Mouse (Mus musculus) forebrain, embryonic 14.5 days (tissue): ENCODE data around the gene Klhl25. TPM values are rescaled to one million over a fixed set of nuclear protein-coding genes. Genes with fewer than 3 reads are reported as not detected.
"Not testable (repeated sequence)": the region's sequence is repeated elsewhere in the genome, so short reads cannot be mapped to it uniquely, and the experiment has no call there.

Experiments used
- ATAC-seq: fragments of 200-750 bp; cut with Nextera tagmentation; 2 replicates; pipeline ENCODE4 v1.8.0; 2017; ENCODE audit warnings: mild to moderate bottlenecking, moderate library complexity
- DNase-seq: peaks from one replicate; pipeline ENCODE4 v3.0.0-alpha.2; 2015; ENCODE audit warnings: low spot score
- H3K27ac ChIP-seq: fragments of 300-500 bp; sonication (generic); 2 replicates; pipeline ENCODE4 v1.5.1; 2014; ENCODE audit warnings: low read depth, mild to moderate bottlenecking, control low read depth, low read length, moderate library complexity
- H3K27me3 ChIP-seq: fragments of 300-500 bp; sonication (generic); replicated peaks from 2 replicates; pipeline ENCODE4 v1.6.1; 2014; ENCODE audit warnings: low read length, control low read depth, mixed read lengths; ENCODE audit not compliant: control insufficient read depth, insufficient read depth
- H3K36me3 ChIP-seq: fragments of 300-500 bp; sonication (generic); 2 replicates; pipeline ENCODE4 v1.6.1; 2014; ENCODE audit warnings: low read length, control low read depth; ENCODE audit not compliant: control insufficient read depth, insufficient read depth
- H3K4me1 ChIP-seq: fragments of 300-500 bp; sonication (generic); 2 replicates; pipeline ENCODE4 v1.6.1; 2014; ENCODE audit warnings: antibody characterized with exemption, low read length, control low read depth; ENCODE audit not compliant: control insufficient read depth, insufficient read depth
- H3K4me2 ChIP-seq: fragments of 300-500 bp; sonication (generic); 2 replicates; pipeline ENCODE4 v1.6.1; 2014; ENCODE audit warnings: mild to moderate bottlenecking, control low read depth, low read length
- H3K4me3 ChIP-seq: fragments of 300-500 bp; sonication (generic); 2 replicates; pipeline ENCODE4 v1.5.1; 2014; ENCODE audit warnings: low read depth, low read length, control low read depth
- H3K9ac ChIP-seq: fragments of 300-500 bp; sonication (generic); 2 replicates; pipeline ENCODE4 v1.6.1; 2014; ENCODE audit warnings: mild to moderate bottlenecking, low read length, control low read depth, moderate library complexity
- H3K9me3 ChIP-seq: fragments of 300-500 bp; sonication (generic); replicated peaks from 2 replicates; pipeline ENCODE4 v1.6.1; 2016; ENCODE audit warnings: low read length, control low read depth, mixed read lengths; ENCODE audit not compliant: control insufficient read depth
- WGBS: fragments of 180-500 bp; shearing (Covaris S2); extraction: QIAGEN DNeasy Blood & Tissue Kit; methylation state at CpG from one replicate; pipeline ENCODE4 v1.1.7; 2014; 5-methylcytosine and 5-hydroxymethylcytosine counted together
- polyA plus RNA-seq: library from polyadenylated mRNA; unstranded; fragments of >200 nt; fragmentation: Nextera tagmentation; extraction: Ambion mirVana; gene quantifications from 2 replicates; pipeline ENCODE4 v1.2.1, GENCODE M21; 2014

Klhl25 gene
- polyA plus RNA-seq, 1 experiment from 2014 or later = 36.9 TPM

DNA sequence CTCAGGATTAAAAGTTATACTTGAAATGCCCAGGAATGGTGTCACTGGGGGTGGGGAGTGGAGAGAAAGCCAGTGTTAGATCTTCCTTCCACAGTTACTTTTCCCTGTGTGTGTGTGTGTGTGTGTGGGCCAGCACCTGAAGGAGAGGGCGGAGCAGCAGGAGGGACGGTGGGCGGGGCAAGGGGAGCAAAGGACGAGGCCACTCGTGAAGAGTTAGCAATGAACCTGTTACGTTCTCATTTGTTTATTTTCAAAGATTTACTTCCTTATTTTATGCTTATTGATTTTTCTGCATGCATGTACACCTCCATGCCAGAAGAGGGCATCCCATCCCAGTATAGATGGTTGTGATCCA, 14.3 kb downstream of the Klhl25 start:
- not testable (repeated sequence) for H3K9me3 ChIP-seq, H3K4me1 ChIP-seq, H3K9ac ChIP-seq, ATAC-seq, H3K4me2 ChIP-seq, DNase-seq, H3K27me3 ChIP-seq, H3K4me3 ChIP-seq, H3K27ac ChIP-seq
- peaks cover 29% of the 10 kb centered on the region for H3K36me3 ChIP-seq
- 92% methylated on average over 6 of the region's 6 CpGs for WGBS

DNA sequence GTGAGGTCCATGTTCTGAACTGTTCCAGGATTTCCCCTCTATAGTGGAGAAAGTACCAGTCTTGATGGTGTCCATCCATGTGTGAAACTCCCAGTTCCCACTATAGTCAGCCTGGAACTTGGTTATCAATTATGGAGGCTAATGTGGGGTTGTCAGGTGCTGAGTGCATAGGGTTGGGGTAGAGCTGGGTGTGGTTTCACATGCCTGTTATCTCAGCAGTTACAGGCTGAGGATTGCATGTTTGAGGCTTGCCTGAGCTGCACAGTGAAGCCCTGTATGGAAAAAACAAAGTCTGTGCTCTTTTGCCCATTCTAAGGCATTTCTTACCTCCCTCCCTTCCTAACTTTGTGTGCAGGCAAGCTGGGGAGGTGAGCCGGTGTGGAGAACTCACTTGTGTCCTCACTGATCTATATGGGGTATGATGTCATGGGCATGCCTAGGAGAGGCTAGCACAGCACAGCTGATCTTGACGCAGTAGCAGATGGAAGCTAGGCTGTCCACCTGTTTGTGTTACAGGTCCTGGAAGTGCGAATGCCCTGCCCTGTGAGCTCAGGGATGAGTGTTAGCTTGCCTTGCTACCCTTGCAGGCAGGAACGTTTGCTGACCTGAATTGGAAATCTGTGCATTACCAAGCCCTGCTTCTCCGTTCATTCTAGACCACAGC, 15.3 kb downstream of the Klhl25 start:
- DNase-seq, H3K9ac ChIP-seq, H3K27ac ChIP-seq, ATAC-seq, H3K27me3 ChIP-seq, H3K4me3 ChIP-seq, H3K4me1 ChIP-seq, H3K9me3 ChIP-seq, H3K4me2 ChIP-seq: not testable (repeated sequence)
- peaks cover 33% of the 10 kb centered on the region for H3K36me3 ChIP-seq
- WGBS = 88% methylated on average over 5 of the region's 5 CpGs

- DNase-seq (no peak), ATAC-seq (no peak)
- Histone ChIP-seq H3K9ac (no peak overlapping the region), H3K4me2 (no peak overlapping the region), H3K9me3 (no peaks in the 10 kb centered on the region), H3K4me3 (no peak overlapping the region), H3K4me1 (no peaks in the 10 kb centered on the region), H3K27me3 (no peaks in the 10 kb centered on the region), H3K36me3 (peaks cover 47% of the 10 kb centered on the region), H3K27ac (no peak overlapping the region)
- WGBS = 97% methylated on average over 6 of the region's 6 CpGs
Measured at GRCm38 (mm10) chr7:75865026-75865425, 16.9 kb downstream of the Klhl25 start.

DNA sequence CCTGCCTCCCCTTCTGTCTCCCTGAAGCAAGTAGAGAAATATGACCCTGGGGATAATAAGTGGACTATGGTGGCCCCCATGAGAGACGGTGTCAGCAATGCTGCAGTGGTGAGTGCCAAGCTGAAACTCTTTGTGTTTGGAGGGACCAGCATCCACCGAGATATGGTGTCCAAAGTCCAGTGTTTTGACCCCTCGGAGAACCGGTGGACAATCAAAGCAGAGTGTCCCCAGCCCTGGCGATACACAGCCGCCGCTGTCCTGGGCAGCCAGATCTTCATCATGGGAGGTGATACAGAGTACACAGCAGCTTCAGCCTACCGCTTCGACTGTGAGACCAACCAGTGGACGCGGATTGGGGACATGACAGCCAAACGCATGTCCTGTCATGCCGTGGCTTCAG, 18.4 kb downstream of the Klhl25 start:
- no peak overlapping the region for H3K27ac ChIP-seq
- no peaks in the 10 kb centered on the region for H3K9me3 ChIP-seq
- peaks cover 58% of the 10 kb centered on the region for H3K36me3 ChIP-seq
- H3K9ac ChIP-seq = no peak overlapping the region
- no peaks in the 10 kb centered on the region for H3K4me1 ChIP-seq
- DNase-seq (no peak), ATAC-seq (no peak)
- no peaks in the 10 kb centered on the region for H3K27me3 ChIP-seq
- H3K4me3 ChIP-seq = no peak overlapping the region
- H3K4me2 ChIP-seq = no peak overlapping the region
- 98% methylated on average over 13 of the region's 13 CpGs for WGBS

- 88% methylated on average over 2 of the region's 2 CpGs for WGBS
- peaks cover 69% of the 10 kb centered on the region for H3K36me3 ChIP-seq
Measured at GRCm38 (mm10) chr7:75868687-75869086, 20.6 kb downstream of the Klhl25 start.

GRCm38 (mm10) chr7:75870551-75870950, 22.4 kb downstream of the Klhl25 start:
- Histone ChIP-seq H3K4me1 (no peaks in the 10 kb centered on the region), H3K9ac (no peak overlapping the region), H3K27me3 (no peaks in the 10 kb centered on the region), H3K27ac (no peak overlapping the region), H3K4me2 (no peak overlapping the region), H3K9me3 (no peaks in the 10 kb centered on the region), H3K36me3 (peaks cover 74% of the 10 kb centered on the region), H3K4me3 (no peak overlapping the region)
- WGBS = 74% methylated on average over 9 of the region's 9 CpGs
- no peak for DNase-seq
- no peak for ATAC-seq

More at GRCm38 (mm10) chr7:75868687-75869086, 20.6 kb downstream of the Klhl25 start:
- no peaks in the 10 kb centered on the region for H3K27me3 ChIP-seq
- no peak overlapping the region for H3K4me2 ChIP-seq
- no peaks in the 10 kb centered on the region for H3K9me3 ChIP-seq
- H3K9ac ChIP-seq = no peak overlapping the region
- no peak overlapping the region for H3K27ac ChIP-seq
- H3K4me1 ChIP-seq = no peaks in the 10 kb centered on the region
- H3K4me3 ChIP-seq = no peak overlapping the region
- DNase-seq (no peak), ATAC-seq (no peak)

GRCm38 (mm10) chr7:75872255-75872654, 24.1 kb downstream of the Klhl25 start:
- Histone ChIP-seq H3K4me2 (no peak overlapping the region), H3K9me3 (no peaks in the 10 kb centered on the region), H3K4me1 (no peaks in the 10 kb centered on the region), H3K36me3 (peaks cover 57% of the 10 kb centered on the region), H3K9ac (no peak overlapping the region), H3K27me3 (no peaks in the 10 kb centered on the region), H3K4me3 (no peak overlapping the region), H3K27ac (no peak overlapping the region)
- DNase-seq = no peak
- no peak for ATAC-seq
- WGBS = 88% methylated on average over 5 of the region's 5 CpGs

DNA sequence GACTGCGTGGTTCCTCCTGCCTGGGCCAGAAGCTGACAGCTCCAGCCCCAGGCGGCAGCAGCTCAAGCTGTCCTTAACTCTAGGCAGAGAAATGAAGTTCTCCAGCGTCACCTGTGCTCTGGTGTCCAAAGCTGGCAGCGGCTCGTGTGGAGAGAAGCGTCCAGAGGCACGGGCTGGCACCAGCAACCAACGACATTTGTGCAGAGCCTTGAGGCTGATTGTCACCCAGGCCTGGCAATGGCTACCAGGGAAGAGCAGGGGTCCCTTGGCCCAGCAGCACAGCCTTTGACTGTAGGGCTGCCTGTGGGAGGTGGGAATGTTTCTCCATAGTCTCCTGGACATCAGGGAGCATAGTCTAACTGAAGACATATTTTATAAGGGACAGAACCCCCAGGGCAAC, 24.6 kb downstream of the Klhl25 start:
- H3K4me3 ChIP-seq = no peak overlapping the region
- ATAC-seq = no peak
- no peak overlapping the region for H3K9ac ChIP-seq
- no peaks in the 10 kb centered on the region for H3K4me1 ChIP-seq
- WGBS = 89% methylated on average over 8 of the region's 8 CpGs
- peaks cover 56% of the 10 kb centered on the region for H3K36me3 ChIP-seq
- H3K27ac ChIP-seq = no peak overlapping the region
- no peak overlapping the region for H3K4me2 ChIP-seq
- no peaks in the 10 kb centered on the region for H3K9me3 ChIP-seq
- no peak for DNase-seq
- no peaks in the 10 kb centered on the region for H3K27me3 ChIP-seq

GRCm38 (mm10) chr7:75873216-75873615, 25.1 kb downstream of the Klhl25 start:
- ATAC-seq = no peak
- WGBS = 71% methylated on average over 3 of the region's 3 CpGs
- peaks cover 53% of the 10 kb centered on the region for H3K36me3 ChIP-seq

More at GRCm38 (mm10) chr7:75873216-75873615, 25.1 kb downstream of the Klhl25 start:
- Histone ChIP-seq H3K9me3 (no peaks in the 10 kb centered on the region), H3K9ac (no peak overlapping the region), H3K27me3 (no peaks in the 10 kb centered on the region), H3K4me2 (no peak overlapping the region), H3K4me1 (no peaks in the 10 kb centered on the region), H3K4me3 (no peak overlapping the region), H3K27ac (no peak overlapping the region)
- no peak for DNase-seq
